Mouse (Mus musculus) liver, embryonic 11.5 days (tissue): ENCODE measurements around the gene Vmn2r56. TPM values are rescaled to one million over a fixed set of nuclear protein-coding genes. Genes with fewer than 3 reads are reported as not detected.
"Not testable (repeated sequence)": the region's sequence is repeated elsewhere in the genome, so short reads cannot be mapped to it uniquely, and the experiment has no call there.

Experiments used
- ATAC-seq: fragments of 200-750 bp; cut with Nextera tagmentation; replicated peaks from 2 replicates; pipeline ENCODE4 v1.8.0; 2017; ENCODE audit warnings: moderate number of reproducible peaks, mild to moderate bottlenecking, moderate TSS enrichment, moderate library complexity; ENCODE audit not compliant: low FRiP score
- DNase-seq: peaks from one replicate; pipeline ENCODE4 v3.0.0-alpha.2; 2017; ENCODE audit warnings: low spot score
- H3K27ac ChIP-seq: fragments of 300-500 bp; sonication (generic); 2 replicates; pipeline ENCODE4 v1.5.1; 2014; ENCODE audit warnings: mild to moderate bottlenecking, low read depth, low read length, control low read depth
- H3K27me3 ChIP-seq: fragments of 300-500 bp; sonication (generic); replicated peaks from 2 replicates; pipeline ENCODE4 v1.6.1; 2014; ENCODE audit warnings: low read length, mixed read lengths; ENCODE audit not compliant: control insufficient read depth, insufficient read depth
- H3K36me3 ChIP-seq: fragments of 300-500 bp; sonication (generic); 2 replicates; pipeline ENCODE4 v1.6.1; 2014; ENCODE audit warnings: mild to moderate bottlenecking, low read length, moderate library complexity, mixed read lengths; ENCODE audit not compliant: control insufficient read depth, insufficient read depth
- H3K4me1 ChIP-seq: fragments of 300-500 bp; sonication (generic); replicated peaks from 2 replicates; pipeline ENCODE4 v1.6.1; 2014; ENCODE audit warnings: low read length, mixed read lengths; ENCODE audit not compliant: control insufficient read depth, insufficient read depth
- H3K4me2 ChIP-seq: fragments of 300-500 bp; sonication (generic); 2 replicates; pipeline ENCODE4 v1.6.1; 2014; ENCODE audit warnings: mild to moderate bottlenecking, control low read depth, moderate library complexity
- H3K4me3 ChIP-seq: fragments of 300-500 bp; sonication (generic); 2 replicates; pipeline ENCODE4 v1.5.1; 2014; ENCODE audit warnings: low read depth, low read length, control low read depth
- H3K9ac ChIP-seq: fragments of 300-500 bp; sonication (generic); 2 replicates; pipeline ENCODE4 v1.6.1; 2014; ENCODE audit warnings: low read depth, low read length, control low read depth
- H3K9me3 ChIP-seq: fragments of 300-500 bp; sonication (generic); 2 replicates; pipeline ENCODE4 v1.6.1; 2016; ENCODE audit warnings: low read length, inconsistent platforms, mixed read lengths; ENCODE audit not compliant: control insufficient read depth
- WGBS: fragments of 180-500 bp; shearing (Covaris S2); extraction: QIAGEN DNeasy Blood & Tissue Kit; methylation state at CpG from one replicate; pipeline ENCODE4 v1.1.7; 2014; 5-methylcytosine and 5-hydroxymethylcytosine counted together
- polyA plus RNA-seq: library from polyadenylated mRNA; unstranded; fragments of >200 nt; fragmentation: Nextera tagmentation; extraction: Ambion mirVana; gene quantifications from 2 replicates; pipeline ENCODE4 v1.2.1, GENCODE M21; 2014

Gene Vmn2r56
- polyA plus RNA-seq: not detected in 2 replicates

GRCm38 (mm10) chr7:12734904-12735303 is at the start of gene Vmn2r56:
Gene Vmn2r56, minus strand, starts transcription at chr7:12735004.
- H3K4me3 ChIP-seq: no peak within 1 kb of the TSS
- 32% methylated on average over 1 of the region's 1 CpGs for WGBS
- no peaks in the 10 kb centered on the region for H3K36me3 ChIP-seq
- no peak within 1 kb of the TSS for H3K27ac ChIP-seq
- DNase-seq: no peak
- H3K9me3 ChIP-seq: no peaks in the 10 kb centered on the region
- H3K4me1 ChIP-seq: no peaks in the 10 kb centered on the region
- no peak for ATAC-seq
- H3K4me2 ChIP-seq: no peak within 1 kb of the TSS
- H3K27me3 ChIP-seq: no peaks in the 10 kb centered on the region
- no peak within 1 kb of the TSS for H3K9ac ChIP-seq

GRCm38 (mm10) chr7:12780151-12780830 is 45.5 kb upstream of the Vmn2r56 start:
- ATAC-seq (peak; percentile 93), DNase-seq (peak; percentile 76)
- Histone ChIP-seq H3K4me3 (peak overlapping the region; percentile 67), H3K36me3 (no peaks in the 10 kb centered on the region; the same call in 1 of the 2 replicates), H3K4me1 (0 out of 2 replicates have a peak, but pooled peaks cover 3% of the 10 kb centered on the region), H3K9me3 (no peaks in the 10 kb centered on the region), H3K27ac (no peak overlapping the region), H3K4me2 (peak overlapping the region; percentile 79), H3K27me3 (no peaks in the 10 kb centered on the region), H3K9ac (peak overlapping the region; percentile 67)
- under 1% methylated on average over 57 of the region's 57 CpGs for WGBS

- no peaks in the 10 kb centered on the region for H3K9me3 ChIP-seq
Measured at GRCm38 (mm10) chr7:12779782-12780150, 45.0 kb upstream of the Vmn2r56 start.

GRCm38 (mm10) chr7:12779141-12779540 is 44.3 kb upstream of the Vmn2r56 start:
- no peak overlapping the region for H3K27ac ChIP-seq
- H3K36me3 ChIP-seq: peaks cover 9% of the 10 kb centered on the region
- no peak overlapping the region for H3K4me3 ChIP-seq
- ATAC-seq: no peak
- no peaks in the 10 kb centered on the region for H3K9me3 ChIP-seq
- 81% methylated on average over 5 of the region's 5 CpGs for WGBS
- H3K27me3 ChIP-seq: no peaks in the 10 kb centered on the region
- H3K9ac ChIP-seq: no peak overlapping the region
- H3K4me2 ChIP-seq: no peak overlapping the region
- DNase-seq: no peak
- 0 out of 2 replicates have a peak, but pooled peaks cover 3% of the 10 kb centered on the region for H3K4me1 ChIP-seq

More at GRCm38 (mm10) chr7:12779782-12780150, 45.0 kb upstream of the Vmn2r56 start:
- Histone ChIP-seq H3K4me3 (peak overlapping the region; percentile 67), H3K9ac (peak overlapping the region; percentile 67), H3K36me3 (peaks cover 4% of the 10 kb centered on the region), H3K4me2 (peak overlapping the region; percentile 79), H3K27me3 (no peaks in the 10 kb centered on the region), H3K4me1 (0 out of 2 replicates have a peak, but pooled peaks cover 3% of the 10 kb centered on the region), H3K27ac (no peak overlapping the region)
- ATAC-seq (no peak), DNase-seq (no peak)
- 26% methylated on average over 10 of the region's 10 CpGs for WGBS

GRCm38 (mm10) chr7:12774606-12775005 is 39.8 kb upstream of the Vmn2r56 start:
- Histone ChIP-seq H3K27me3 (no peaks in the 10 kb centered on the region), H3K4me1 (no peaks in the 10 kb centered on the region), H3K4me2 (no peak overlapping the region), H3K9me3 (no peaks in the 10 kb centered on the region), H3K9ac (no peak overlapping the region), H3K36me3 (peaks cover 9% of the 10 kb centered on the region), H3K4me3 (no peak overlapping the region), H3K27ac (no peak overlapping the region)
- no peak for DNase-seq
- 82% methylated on average over 1 of the region's 1 CpGs for WGBS
- ATAC-seq: no peak

DNA sequence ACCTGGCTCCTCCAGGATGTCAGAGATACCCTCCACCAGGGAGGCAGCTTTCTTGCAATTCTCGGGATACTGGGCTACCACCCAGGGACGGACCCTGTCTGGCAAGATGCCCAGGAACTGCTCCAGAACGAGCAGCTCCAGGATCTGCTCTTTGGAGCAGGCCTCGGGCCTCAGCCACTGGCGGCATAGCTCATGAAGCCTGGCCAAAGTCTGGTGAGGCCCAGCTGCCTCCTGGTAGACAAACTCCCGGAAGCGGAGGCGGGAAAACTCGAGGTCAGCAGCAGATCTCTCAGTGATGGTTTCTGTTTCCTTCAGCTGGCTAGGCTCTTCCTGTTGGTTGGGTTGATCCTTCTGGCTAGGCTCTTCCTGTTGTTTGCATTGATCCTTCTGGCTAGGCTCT is 39.3 kb upstream of the Vmn2r56 start:
- Histone ChIP-seq H3K4me3 (no peak overlapping the region), H3K27ac (no peak overlapping the region), H3K9me3 (no peaks in the 10 kb centered on the region), H3K4me1 (no peaks in the 10 kb centered on the region), H3K36me3 (peaks cover 9% of the 10 kb centered on the region), H3K4me2 (no peak overlapping the region), H3K27me3 (no peaks in the 10 kb centered on the region), H3K9ac (no peak overlapping the region)
- WGBS: 88% methylated on average over 9 of the region's 9 CpGs
- DNase-seq: no peak
- no peak for ATAC-seq

GRCm38 (mm10) chr7:12749431-12750198 is 14.8 kb upstream of the Vmn2r56 start:
- ATAC-seq (no peak), DNase-seq (no peak)
- H3K4me2 ChIP-seq: no peak overlapping the region
- no peaks in the 10 kb centered on the region for H3K36me3 ChIP-seq
- H3K9me3 ChIP-seq: peaks cover 5% of the 10 kb centered on the region; the same call in 1 of the 2 replicates
- H3K27me3 ChIP-seq: no peaks in the 10 kb centered on the region
- no peak overlapping the region for H3K9ac ChIP-seq
- H3K27ac ChIP-seq: no peak overlapping the region
- H3K4me1 ChIP-seq: no peaks in the 10 kb centered on the region
- WGBS: 66% methylated on average over 24 of the region's 24 CpGs
- H3K4me3 ChIP-seq: no peak overlapping the region

GRCm38 (mm10) chr7:12684903-12685302 is 49.9 kb downstream of the Vmn2r56 start, which contains the start of gene Vmn2r55:
Gene Vmn2r55, minus strand, starts transcription at chr7:12685003.
- not testable (repeated sequence) for H3K9me3 ChIP-seq, H3K4me1 ChIP-seq, H3K36me3 ChIP-seq, H3K4me3 ChIP-seq, ATAC-seq, H3K27me3 ChIP-seq, H3K4me2 ChIP-seq, H3K9ac ChIP-seq, DNase-seq, H3K27ac ChIP-seq
- 89% methylated on average over 3 of the region's 3 CpGs for WGBS
